Comparison of ENCODE assay signal across 10 mouse cellular contexts in the genomic region with DNA sequence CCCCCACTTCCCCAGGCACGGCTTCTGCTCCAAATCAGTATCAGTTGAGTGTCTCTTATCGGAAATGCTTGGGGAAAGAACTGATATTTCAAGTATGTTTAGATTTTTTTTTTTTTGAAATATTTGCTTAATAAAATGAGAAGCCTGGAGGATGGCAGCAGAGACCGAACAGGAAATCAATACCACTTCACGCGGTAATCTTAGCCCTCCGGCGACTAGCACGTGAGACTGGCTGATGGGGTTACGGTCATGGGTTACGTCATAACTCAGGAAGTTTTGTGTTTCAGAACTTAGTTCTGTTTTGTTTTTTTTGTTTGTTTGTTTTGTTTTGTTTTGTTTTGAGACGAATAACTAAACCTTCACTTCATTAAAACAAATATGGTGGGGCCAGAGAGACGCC. TPM values are rescaled to one million over a fixed set of nuclear protein-coding genes. Genes with fewer than 3 reads are reported as not detected.
A peak's percentile ranks its signal among the peaks of the same experiment; 100 is the strongest.
DNase-seq lines count a peak whose midpoint lies in the region; ATAC-seq lines count a peak whose summit lies in the region.
"Had no signal": no experiment of that assay in that cellular context is flagged by ENCODE, and none has a peak within 500 bp of the region (broad histone marks: within the 10 kb centered on the region; RNA-seq: fewer than 3 reads in every experiment).

No protein-coding gene starts in this region.

- ATAC-seq in limb, embryonic 13.5 days (ENCODE audit: low FRiP score, low read depth) = no peak
- ATAC-seq in forebrain, embryonic 11.5 days (replicated peaks; ENCODE audit: low FRiP score) = no peak
- ATAC-seq in hindbrain, embryonic 14.5 days (ENCODE audit: low FRiP score) = no peak
- no peak for ATAC-seq in neural tube, embryonic 14.5 days (ENCODE audit: low read depth)
- ATAC-seq: inflammation-experienced regulatory T-cells, adult 6 months had no signal

- H3K27me3 ChIP-seq in limb, embryonic 13.5 days = 0 out of 2 replicates have a peak, but pooled peaks cover 17% of the 10 kb centered on the region
- H3K27me3 ChIP-seq in limb, embryonic 10.5 days (ENCODE audit: low read depth, poor library complexity, severe bottlenecking) = peaks cover 7% of the 10 kb centered on the region; the same call in 1 of the 2 replicates
- H3K27me3 ChIP-seq in forebrain, embryonic 11.5 days (ENCODE audit: control insufficient read depth, insufficient read depth, low read length) = peaks cover 2% of the 10 kb centered on the region; the same call in 1 of the 2 replicates
- H3K27me3 ChIP-seq in hindbrain, embryonic 14.5 days (ENCODE audit: control insufficient read depth, insufficient read depth, low read length) = no peaks in the 10 kb centered on the region
- H3K27me3 ChIP-seq in neural tube, embryonic 14.5 days (ENCODE audit: control insufficient read depth, insufficient read depth, low read length) = no peaks in the 10 kb centered on the region

- no peaks in the 10 kb centered on the region for H3K9me3 ChIP-seq in limb, embryonic 13.5 days
- H3K9me3 ChIP-seq in limb, embryonic 10.5 days (replicated peaks) = no peaks in the 10 kb centered on the region
- H3K9me3 ChIP-seq in forebrain, embryonic 11.5 days (ENCODE audit: control insufficient read depth, low read length) = no peaks in the 10 kb centered on the region
- H3K9me3 ChIP-seq in hindbrain, embryonic 14.5 days (ENCODE audit: control insufficient read depth, low read length) = no peaks in the 10 kb centered on the region
- no peaks in the 10 kb centered on the region for H3K9me3 ChIP-seq in neural tube, embryonic 14.5 days (ENCODE audit: control insufficient read depth, low read length)

- H3K9ac ChIP-seq in limb, embryonic 13.5 days = no peak overlapping the region
- H3K9ac ChIP-seq in forebrain, embryonic 11.5 days (ENCODE audit: low read length) = no peak overlapping the region
- peak overlapping the region; percentile 64 for H3K9ac ChIP-seq in hindbrain, embryonic 14.5 days
- H3K9ac ChIP-seq in neural tube, embryonic 14.5 days (replicated peaks; ENCODE audit: low read depth, low read length) = peak overlapping the region; percentile 44

- H3K4me2 ChIP-seq in limb, embryonic 13.5 days (replicated peaks) = peak overlapping the region; percentile 12
- H3K4me2 ChIP-seq in forebrain, embryonic 11.5 days (ENCODE audit: low read depth, low read length, severe bottlenecking) = peak overlapping the region; percentile 8; the same call in 1 of the 2 replicates
- H3K4me2 ChIP-seq in hindbrain, embryonic 14.5 days (replicated peaks) = peak overlapping the region; percentile 63
- peak overlapping the region; percentile 50 for H3K4me2 ChIP-seq in neural tube, embryonic 14.5 days (ENCODE audit: low read depth, low read length)

- WGBS in limb, embryonic 13.5 days = 71% methylated on average over 12 of the region's 12 CpGs
- 87% methylated on average over 12 of the region's 12 CpGs for WGBS in limb, embryonic 10.5 days
- WGBS in forebrain, embryonic 11.5 days = 74% methylated on average over 12 of the region's 12 CpGs
- WGBS in hindbrain, embryonic 14.5 days = 53% methylated on average over 12 of the region's 12 CpGs
- 67% methylated on average over 12 of the region's 12 CpGs for WGBS in neural tube, embryonic 14.5 days

- H3K36me3 ChIP-seq in limb, embryonic 13.5 days = no peaks in the 10 kb centered on the region
- no peaks in the 10 kb centered on the region for H3K36me3 ChIP-seq in limb, embryonic 10.5 days
- H3K36me3 ChIP-seq in forebrain, embryonic 11.5 days (ENCODE audit: control insufficient read depth, insufficient read depth, low read length) = no peaks in the 10 kb centered on the region
- H3K36me3 ChIP-seq in hindbrain, embryonic 14.5 days (replicated peaks; ENCODE audit: control insufficient read depth, insufficient read depth) = no peaks in the 10 kb centered on the region
- no peaks in the 10 kb centered on the region for H3K36me3 ChIP-seq in neural tube, embryonic 14.5 days (ENCODE audit: control insufficient read depth, insufficient read depth, low read length)

- H3K27ac ChIP-seq in limb, embryonic 13.5 days = no peak overlapping the region
- H3K27ac ChIP-seq in limb, embryonic 10.5 days = no peak overlapping the region
- no peak overlapping the region for H3K27ac ChIP-seq in forebrain, embryonic 11.5 days (ENCODE audit: low read depth, low read length)
- peak overlapping the region; percentile 86 for H3K27ac ChIP-seq in hindbrain, embryonic 14.5 days
- peak overlapping the region; percentile 75 for H3K27ac ChIP-seq in neural tube, embryonic 14.5 days (ENCODE audit: low read depth, low read length)

- DNase-seq in limb, embryonic 10.5 days (ENCODE audit: low spot score) = no peak
- DNase-seq in forebrain, embryonic 11.5 days (ENCODE audit: low spot score) = no peak
- no peak for DNase-seq in hindbrain, embryonic 14.5 days (ENCODE audit: low spot score)
- no peak for DNase-seq in left cerebral cortex, adult 9 months (ENCODE audit: low spot score in 2 of 2)
- no peak for DNase-seq in cerebellum, postnatal 36 days
- no peak for DNase-seq in embryo, embryonic 9.5 days (ENCODE audit: extremely low spot score)
- DNase-seq: lung, adult 2 months had no signal

- H3K4me1 ChIP-seq in limb, embryonic 13.5 days = peaks cover 33% of the 10 kb centered on the region
- peaks cover 36% of the 10 kb centered on the region for H3K4me1 ChIP-seq in limb, embryonic 10.5 days
- H3K4me1 ChIP-seq in forebrain, embryonic 11.5 days (replicated peaks; ENCODE audit: control insufficient read depth, insufficient read depth, low read length) = 0 out of 2 replicates have a peak, but pooled peaks cover 3% of the 10 kb centered on the region
- H3K4me1 ChIP-seq in hindbrain, embryonic 14.5 days (replicated peaks; ENCODE audit: control insufficient read depth, insufficient read depth, low read length) = peaks cover 27% of the 10 kb centered on the region
- peaks cover 11% of the 10 kb centered on the region for H3K4me1 ChIP-seq in neural tube, embryonic 14.5 days (ENCODE audit: control insufficient read depth, insufficient read depth, low read length)

- H3K4me3 ChIP-seq in limb, embryonic 13.5 days = no peak overlapping the region
- no peak overlapping the region for H3K4me3 ChIP-seq in limb, embryonic 10.5 days
- H3K4me3 ChIP-seq in forebrain, embryonic 11.5 days (ENCODE audit: low read depth, low read length) = no peak overlapping the region
- peak overlapping the region; percentile 26 for H3K4me3 ChIP-seq in hindbrain, embryonic 14.5 days (replicated peaks; ENCODE audit: low read length)
- peak overlapping the region; percentile 26 for H3K4me3 ChIP-seq in neural tube, embryonic 14.5 days (ENCODE audit: low read depth, low read length)

RNA-seq across cellular contexts. Expression of a gene that starts 16.9 kb away (rescaled TPM):
- 70.7 and 74.5 TPM in 2 replicates for polyA plus RNA-seq in limb, embryonic 13.5 days (2015; fragmentation: Nextera tagmentation; extraction: Ambion mirVana)
- 98.1 and 103 TPM in 2 replicates for polyA plus RNA-seq in limb, embryonic 10.5 days (2016; fragmentation: Nextera tagmentation; extraction: Ambion mirVana)
- polyA plus RNA-seq in forebrain, embryonic 11.5 days (2014; fragmentation: Nextera tagmentation; extraction: Ambion mirVana) = 92.9 and 102 TPM in 2 replicates
- polyA plus RNA-seq in hindbrain, embryonic 14.5 days (2014; fragmentation: Nextera tagmentation; extraction: Ambion mirVana) = 25.8 and 29.9 TPM in 2 replicates
- 19.9 and 21.1 TPM in 2 replicates for polyA plus RNA-seq in neural tube, embryonic 14.5 days (2014; fragmentation: Nextera tagmentation; extraction: Ambion mirVana)

RNA-seq across cellular contexts. Expression of a gene that starts 27.7 kb away (rescaled TPM):
- polyA plus RNA-seq in limb, embryonic 13.5 days (2015; fragmentation: Nextera tagmentation; extraction: Ambion mirVana) = 0.45 TPM in 1 of 2 replicates, not detected in the other
- 1.1 and 3.7 TPM in 2 replicates for polyA plus RNA-seq in limb, embryonic 10.5 days (2016; fragmentation: Nextera tagmentation; extraction: Ambion mirVana)
- 0.25 and 0.43 TPM in 2 replicates for polyA plus RNA-seq in forebrain, embryonic 11.5 days (2014; fragmentation: Nextera tagmentation; extraction: Ambion mirVana)
- 0.20 TPM in 1 of 2 replicates, not detected in the other for polyA plus RNA-seq in hindbrain, embryonic 14.5 days (2014; fragmentation: Nextera tagmentation; extraction: Ambion mirVana)
- not detected in 2 replicates for polyA plus RNA-seq in neural tube, embryonic 14.5 days (2014; fragmentation: Nextera tagmentation; extraction: Ambion mirVana)
- polyA plus RNA-seq: inflammation-experienced regulatory T-cells, adult 6 months had no signal

Comparison
In these comparisons a context has a peak if more than half of its experiments do, and no peak if none do; other contexts are left out.
1. H3K27ac ChIP-seq: peak in hindbrain, embryonic 14.5 days (single experiment) and neural tube, embryonic 14.5 days (single experiment); none in limb, embryonic 13.5 days (single experiment), limb, embryonic 10.5 days (single experiment) and forebrain, embryonic 11.5 days (single experiment).
2. H3K4me2 ChIP-seq: peak in every context shown above with its lines; median percentile 63 in hindbrain, embryonic 14.5 days; 50 in neural tube, embryonic 14.5 days; 12 in limb, embryonic 13.5 days; 8 in forebrain, embryonic 11.5 days.
3. H3K4me3 ChIP-seq: peak in hindbrain, embryonic 14.5 days (single experiment) and neural tube, embryonic 14.5 days (single experiment); none in limb, embryonic 13.5 days (single experiment), limb, embryonic 10.5 days (single experiment) and forebrain, embryonic 11.5 days (single experiment).
4. H3K9ac ChIP-seq: peak in hindbrain, embryonic 14.5 days (single experiment) and neural tube, embryonic 14.5 days (single experiment); none in limb, embryonic 13.5 days (single experiment) and forebrain, embryonic 11.5 days (single experiment).